In the genomic region with DNA sequence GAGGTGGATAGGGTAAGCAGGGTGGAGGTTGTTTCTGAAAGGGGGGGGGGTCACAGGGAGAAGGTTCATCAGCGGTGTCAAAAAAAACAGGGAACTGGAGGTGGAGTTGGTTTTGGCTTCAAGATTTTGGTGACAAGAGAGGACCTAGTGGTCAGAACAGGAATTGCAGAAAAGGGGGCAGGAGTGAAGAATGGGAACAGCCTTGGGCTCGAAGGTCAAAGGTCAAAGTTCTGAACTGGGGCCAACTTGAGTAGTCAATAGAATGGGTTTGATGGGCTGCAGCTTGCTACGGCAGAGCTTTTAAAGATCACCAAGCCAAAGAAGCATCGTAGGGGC, we compare ENCODE assay signal across 9 mouse cellular contexts. TPM values are rescaled to one million over a fixed set of nuclear protein-coding genes. Genes with fewer than 3 reads are reported as not detected.
DNase-seq lines count a peak whose midpoint lies in the region; ATAC-seq and TF ChIP-seq lines count a peak whose summit lies in the region.
"Had no signal": no experiment of that assay in that cellular context is flagged by ENCODE, and none has a peak within 500 bp of the region (broad histone marks: within the 10 kb centered on the region; RNA-seq: fewer than 3 reads in every experiment).

No protein-coding gene starts in this region.

- TF ChIP-seq RAD21 in CH12.LX (IDR thresholded peaks at IDR 0.05; ENCODE audit: low read depth, low read length) = no peak; the same call in none of the 2 replicates

- DNase-seq in liver, adult 2 months (ENCODE audit: extremely low read depth, low read depth, low spot score) = peak; percentile 59
- peak; percentile 33 for DNase-seq in CH12.LX (ENCODE audit: extremely low read depth)
- DNase-seq in ZHBTc4 (ENCODE audit: low read depth, low spot score) = peak; percentile 89
- peak; percentile 32 for DNase-seq in retina, embryonic 14.5 days (ENCODE audit: low spot score)
- DNase-seq in layer of hippocampus, postnatal 25 days (ENCODE audit: extremely low spot score in 1 of 2, low spot score in 1 of 2) = no peak
- no peak for DNase-seq in heart, adult 8-10 months (ENCODE audit: low spot score)
- DNase-seq: adrenal gland, postnatal 14 days; right cerebral cortex, postnatal 4 days had no signal

- no peak for TF ChIP-seq EP300 in CH12.LX (IDR thresholded peaks at IDR 0.05; ENCODE audit: low read length)

- H3K4me2 ChIP-seq in liver, embryonic 12.5 days = no peak overlapping the region
- no peak overlapping the region for H3K4me2 ChIP-seq in CH12.LX (ENCODE audit: insufficient read depth, low read depth, poor library complexity, severe bottlenecking)

- no peaks in the 10 kb centered on the region for H3K4me1 ChIP-seq in liver, adult 2 months (ENCODE audit: control insufficient read depth, insufficient read depth, low read length)
- peaks cover 34% of the 10 kb centered on the region for H3K4me1 ChIP-seq in liver, embryonic 12.5 days
- H3K4me1 ChIP-seq in CH12.LX (ENCODE audit: control insufficient read depth in 1 of 2, insufficient read depth in 2 of 2) = no peaks in the 10 kb centered on the region

- H3K27ac ChIP-seq in liver, adult 2 months (replicated peaks; ENCODE audit: insufficient read depth, low read depth, low read length) = no peak overlapping the region
- no peak overlapping the region for H3K27ac ChIP-seq in liver, embryonic 12.5 days
- no peak overlapping the region for H3K27ac ChIP-seq in CH12.LX (ENCODE audit: insufficient read depth, low read depth)

- in situ Hi-C loops in CH12.LX (cut with MboI; ENCODE audit: low pct_ligation_motif_present, low pct_unique_long_range_greater_than_20kb, low sequenced_read_pairs) = no loop called here

- H3K79me2 ChIP-seq in liver, adult 2 months (ENCODE audit: control insufficient read depth, insufficient read depth, low read length) = no peaks in the 10 kb centered on the region
- no peaks in the 10 kb centered on the region for H3K79me2 ChIP-seq in CH12.LX (replicated peaks; ENCODE audit: control insufficient read depth, extremely low read depth, insufficient read depth, poor library complexity, severe bottlenecking)

- no peak for ATAC-seq in liver, embryonic 12.5 days

- H3K27me3 ChIP-seq in liver, adult 2 months (ENCODE audit: control insufficient read depth, insufficient read depth, low read length) = no peaks in the 10 kb centered on the region
- no peaks in the 10 kb centered on the region; the same call in 1 of the 2 replicates for H3K27me3 ChIP-seq in liver, embryonic 12.5 days (replicated peaks)
- no peaks in the 10 kb centered on the region for H3K27me3 ChIP-seq in CH12.LX (replicated peaks)

- H3K4me3 ChIP-seq in liver, adult 2 months (ENCODE audit: insufficient read depth, low read depth, low read length) = no peak overlapping the region
- no peak overlapping the region for H3K4me3 ChIP-seq in liver, embryonic 12.5 days
- no peak overlapping the region for H3K4me3 ChIP-seq in CH12.LX (replicated peaks in 1 of 3; ENCODE audit: low read depth in 2 of 3, low read length in 2 of 3, poor library complexity in 1 of 3)

- H3K9me3 ChIP-seq in liver, embryonic 12.5 days (replicated peaks) = no peaks in the 10 kb centered on the region
- H3K9me3 ChIP-seq in CH12.LX (replicated peaks; ENCODE audit: low read length) = peaks cover 2% of the 10 kb centered on the region

- dilution Hi-C loops in CH12.LX (cut with MboI; ENCODE audit: extremely low pct_ligation_motif_present, extremely low pct_unique_long_range_greater_than_20kb, low sequenced_read_pairs) = no loop called here

- H3K36me3 ChIP-seq in liver, adult 2 months (ENCODE audit: control insufficient read depth, insufficient read depth, low read length) = no peaks in the 10 kb centered on the region
- H3K36me3 ChIP-seq in liver, embryonic 12.5 days = no peaks in the 10 kb centered on the region
- H3K36me3 ChIP-seq in CH12.LX (replicated peaks in 1 of 2; ENCODE audit: control insufficient read depth in 1 of 2, insufficient read depth in 1 of 2, low read length in 1 of 2) = no peaks in the 10 kb centered on the region

- no peak; the same call in 1 of the 2 replicates for TF ChIP-seq CTCF in liver, adult 2 months (IDR thresholded peaks at IDR 0.05; ENCODE audit: low read depth, low read length)
- peak; percentile 42 to 51 for TF ChIP-seq CTCF in CH12.LX (conservative IDR thresholded peaks at IDR 0.05 in 1 of 2, IDR thresholded peaks at IDR 0.05 in 1 of 2; ENCODE audit: low read depth in 2 of 2, low read length in 2 of 2)

- 69% methylated on average over 4 of the region's 4 CpGs for WGBS in liver, adult 2 months
- WGBS in liver, embryonic 12.5 days (ENCODE audit: insufficient replicate concordance) = 80% methylated on average over 4 of the region's 4 CpGs

- no peak for TF ChIP-seq POLR2A in liver, adult 2 months (IDR thresholded peaks at IDR 0.05; ENCODE audit: extremely low read depth, insufficient read depth, low read length)
- no peak for TF ChIP-seq POLR2A in CH12.LX (IDR thresholded peaks at IDR 0.05; ENCODE audit: low read depth, low read length)

- no peak overlapping the region for H3K9ac ChIP-seq in liver, adult 2 months (ENCODE audit: low read depth, low read length)
- no peak overlapping the region for H3K9ac ChIP-seq in liver, embryonic 12.5 days
- no peak overlapping the region for H3K9ac ChIP-seq in CH12.LX (ENCODE audit: insufficient read depth, low read depth)

TF ChIP-seq in CH12.LX, 34 proteins besides CTCF, POLR2A, EP300 and RAD21:
- no peak for TF ChIP-seq IRF4 (IDR thresholded peaks at IDR 0.05; ENCODE audit: low read depth, low read length)
- TF ChIP-seq ETS1 (conservative IDR thresholded peaks at IDR 0.05; ENCODE audit: low read depth, low read length) = no peak
- TF ChIP-seq TCF12 (IDR thresholded peaks at IDR 0.05; ENCODE audit: low read depth, low read length) = no peak
- TF ChIP-seq MYC (IDR thresholded peaks at IDR 0.05; ENCODE audit: low read depth, low read length) = no peak
- no peak for TF ChIP-seq USF1 (IDR thresholded peaks at IDR 0.05; ENCODE audit: low read depth, low read length)
- TF ChIP-seq SIN3A (IDR thresholded peaks at IDR 0.05; ENCODE audit: low read length) = no peak
- TF ChIP-seq MAFK (IDR thresholded peaks at IDR 0.05; ENCODE audit: insufficient replicate concordance, low read length) = no peak
- no peak for TF ChIP-seq MAZ (IDR thresholded peaks at IDR 0.05; ENCODE audit: low read depth, low read length)
- no peak for TF ChIP-seq GABPA (IDR thresholded peaks at IDR 0.05; ENCODE audit: insufficient replicate concordance, low read depth, low read length)
- no peak for TF ChIP-seq ZC3H11A (IDR thresholded peaks at IDR 0.05; ENCODE audit: low read depth, low read length)
- TF ChIP-seq NELFE (IDR thresholded peaks at IDR 0.05; ENCODE audit: low read depth, low read length) = no peak
- no peak for TF ChIP-seq MAX (IDR thresholded peaks at IDR 0.05; ENCODE audit: low read length)

RNA-seq across cellular contexts. Expression of a gene that starts 28.1 kb away (rescaled TPM):
- total RNA-seq in liver, adult 2 months (2014; rRNA removed) = 0.67 TPM in 1 of 2 replicates, not detected in the other
- 0.67 and 0.82 TPM in 2 replicates for polyA plus RNA-seq in liver, adult 2 months (2012; rRNA removed)
- polyA plus RNA-seq in liver, embryonic 12.5 days (2016; fragmentation: Nextera tagmentation; extraction: Ambion mirVana) = 0.71 and 2.0 TPM in 2 replicates
- 0.72 and 0.84 TPM in 2 replicates for total RNA-seq in CH12.LX (2012; rRNA removed)
- total RNA-seq in CH12.LX (2014; rRNA removed) = 0.50 and 1.0 TPM in 2 replicates
- 4.5 and 5.8 TPM in 2 replicates for polyA plus RNA-seq in CH12.LX (2012; ENCODE audit: insufficient read length, low read depth)
- total RNA-seq in layer of hippocampus, postnatal 25 days (2021) = 1 to 10 TPM; 1.6 to 2.1 TPM
- total RNA-seq in heart, adult 8-10 months (2022) = 1 to 10 TPM in 2 of 4 experiments, under 1 TPM in 1, not detected in 1; 0.95 to 1.7 (median 1.5) TPM

RNA-seq across cellular contexts. Expression of a gene that starts 28.3 kb away (rescaled TPM):
- total RNA-seq in liver, adult 2 months (2014; rRNA removed) = 9.6 and 12.6 TPM in 2 replicates
- polyA plus RNA-seq in liver, adult 2 months (2012; rRNA removed) = 20.3 and 25.4 TPM in 2 replicates
- polyA plus RNA-seq in liver, embryonic 12.5 days (2016; fragmentation: Nextera tagmentation; extraction: Ambion mirVana) = 245 and 254 TPM in 2 replicates
- total RNA-seq in CH12.LX (2012; rRNA removed) = 19.0 and 28.2 TPM in 2 replicates
- 41.3 and 52.2 TPM in 2 replicates for total RNA-seq in CH12.LX (2014; rRNA removed)
- polyA plus RNA-seq in CH12.LX (2012; ENCODE audit: insufficient read length, low read depth) = 319 and 373 TPM in 2 replicates
- total RNA-seq in layer of hippocampus, postnatal 25 days (2021) = 100 to 1,000 TPM; 179 to 219 TPM
- 100 to 1,000 TPM in 1 of 4 experiments, 10 to 100 TPM in 3; 63.7 to 105 (median 80.0) TPM for total RNA-seq in heart, adult 8-10 months (2022)

RNA-seq across cellular contexts. Expression of a gene that starts 32.5 kb away (rescaled TPM):
- 46.9 and 51.4 TPM in 2 replicates for total RNA-seq in liver, adult 2 months (2014; rRNA removed)
- polyA plus RNA-seq in liver, adult 2 months (2012; rRNA removed) = 22.5 and 28.9 TPM in 2 replicates
- polyA plus RNA-seq in liver, embryonic 12.5 days (2016; fragmentation: Nextera tagmentation; extraction: Ambion mirVana) = 88.2 and 90.9 TPM in 2 replicates
- 75.6 and 97.6 TPM in 2 replicates for total RNA-seq in CH12.LX (2012; rRNA removed)
- total RNA-seq in CH12.LX (2014; rRNA removed) = 165 and 211 TPM in 2 replicates
- 207 and 256 TPM in 2 replicates for polyA plus RNA-seq in CH12.LX (2012; ENCODE audit: insufficient read length, low read depth)
- total RNA-seq in layer of hippocampus, postnatal 25 days (2021) = 100 to 1,000 TPM; 161 to 197 TPM
- 10 to 100 TPM; 43.4 to 74.6 (median 60.0) TPM for total RNA-seq in heart, adult 8-10 months (2022)

RNA-seq across cellular contexts. Expression of a gene that starts 32.8 kb away (rescaled TPM):
- total RNA-seq in liver, adult 2 months (2014; rRNA removed) = 5.9 and 6.2 TPM in 2 replicates
- 6.2 and 7.3 TPM in 2 replicates for polyA plus RNA-seq in liver, adult 2 months (2012; rRNA removed)
- polyA plus RNA-seq in liver, embryonic 12.5 days (2016; fragmentation: Nextera tagmentation; extraction: Ambion mirVana) = 30.7 and 33.8 TPM in 2 replicates
- total RNA-seq in CH12.LX (2012; rRNA removed) = 50.4 and 64.9 TPM in 2 replicates
- total RNA-seq in CH12.LX (2014; rRNA removed) = 67.3 and 70.9 TPM in 2 replicates
- 47.4 and 52.4 TPM in 2 replicates for polyA plus RNA-seq in CH12.LX (2012; ENCODE audit: insufficient read length, low read depth)
- total RNA-seq in layer of hippocampus, postnatal 25 days (2021) = 10 to 100 TPM; 50.2 to 54.9 TPM
- total RNA-seq in heart, adult 8-10 months (2022) = 1 to 10 TPM; 5.7 to 8.6 (median 8.3) TPM

Comparison
In these comparisons a context has a peak if more than half of its experiments do, and no peak if none do; other contexts are left out.
1. DNase-seq: peak in liver, adult 2 months (single experiment), CH12.LX (single experiment), ZHBTc4 (single experiment) and retina, embryonic 14.5 days (single experiment); none in layer of hippocampus, postnatal 25 days (0 of 2) and heart, adult 8-10 months (single experiment).